Mouse (Mus musculus) embryonic facial prominence, embryonic 11.5 days (tissue): Measurements from ENCODE around the gene 1700021F05Rik. TPM values are rescaled to one million over a fixed set of nuclear protein-coding genes. Genes with fewer than 3 reads are reported as not detected.
"Not testable (repeated sequence)": the region's sequence is repeated elsewhere in the genome, so short reads cannot be mapped to it uniquely, and the experiment has no call there.

Source experiments
- ATAC-seq: fragments of 200-750 bp; cut with Nextera tagmentation; replicated peaks from 2 replicates; pipeline ENCODE4 v1.8.0; 2017; ENCODE audit warnings: low read depth; ENCODE audit not compliant: insufficient number of reproducible peaks, low FRiP score, low TSS enrichment
- DNase-seq: peaks from one replicate; pipeline ENCODE4 v3.0.0-alpha.2; 2015; ENCODE audit warnings: low spot score
- H3K27ac ChIP-seq: fragments of 300-500 bp; sonication (generic); replicated peaks from 2 replicates; pipeline ENCODE4 v1.5.1; 2014; ENCODE audit warnings: mild to moderate bottlenecking, low read depth, low read length, control low read depth
- H3K27me3 ChIP-seq: fragments of 300-500 bp; sonication (generic); 2 replicates; pipeline ENCODE4 v1.6.1; 2014; ENCODE audit warnings: mild to moderate bottlenecking, low read length, moderate library complexity, mixed read lengths; ENCODE audit not compliant: control insufficient read depth, insufficient read depth
- H3K36me3 ChIP-seq: fragments of 300-500 bp; sonication (generic); replicated peaks from 2 replicates; pipeline ENCODE4 v1.6.1; 2014; ENCODE audit warnings: low read depth, mild to moderate bottlenecking, low read length, moderate library complexity, mixed read lengths; ENCODE audit not compliant: control insufficient read depth, insufficient read depth
- H3K4me1 ChIP-seq: fragments of 300-500 bp; sonication (generic); 2 replicates; pipeline ENCODE4 v1.6.1; 2014; ENCODE audit warnings: low read length, mixed read lengths; ENCODE audit not compliant: control insufficient read depth, insufficient read depth
- H3K4me2 ChIP-seq: fragments of 300-500 bp; sonication (generic); 2 replicates; pipeline ENCODE4 v1.6.1; 2014; ENCODE audit warnings: low read depth, mild to moderate bottlenecking, control low read depth, low read length, moderate library complexity
- H3K4me3 ChIP-seq: fragments of 300-500 bp; sonication (generic); 2 replicates; pipeline ENCODE4 v1.5.1; 2014; ENCODE audit warnings: low read depth, low read length, control low read depth
- H3K9ac ChIP-seq: fragments of 300-500 bp; sonication (generic); replicated peaks from 2 replicates; pipeline ENCODE4 v1.6.1; 2014; ENCODE audit warnings: mild to moderate bottlenecking, control low read depth, low read length
- H3K9me3 ChIP-seq: fragments of 300-500 bp; sonication (generic); replicated peaks from 2 replicates; pipeline ENCODE4 v1.6.1; 2016; ENCODE audit warnings: mild to moderate bottlenecking, low read length, inconsistent platforms, mixed read lengths; ENCODE audit not compliant: control insufficient read depth
- WGBS: fragments of 180-500 bp; shearing (Covaris S2); extraction: QIAGEN DNeasy Blood & Tissue Kit; methylation state at CpG from one replicate; pipeline ENCODE4 v1.1.7; 2014; 5-methylcytosine and 5-hydroxymethylcytosine counted together
- polyA plus RNA-seq: library from polyadenylated mRNA; unstranded; fragments of >200 nt; fragmentation: Nextera tagmentation; extraction: Ambion mirVana; gene quantifications from 2 replicates; pipeline ENCODE4 v1.2.1, GENCODE M21; 2014

The 1700021F05Rik gene
- polyA plus RNA-seq, 1 experiment from 2014 or later, result 68.6 TPM

DNA sequence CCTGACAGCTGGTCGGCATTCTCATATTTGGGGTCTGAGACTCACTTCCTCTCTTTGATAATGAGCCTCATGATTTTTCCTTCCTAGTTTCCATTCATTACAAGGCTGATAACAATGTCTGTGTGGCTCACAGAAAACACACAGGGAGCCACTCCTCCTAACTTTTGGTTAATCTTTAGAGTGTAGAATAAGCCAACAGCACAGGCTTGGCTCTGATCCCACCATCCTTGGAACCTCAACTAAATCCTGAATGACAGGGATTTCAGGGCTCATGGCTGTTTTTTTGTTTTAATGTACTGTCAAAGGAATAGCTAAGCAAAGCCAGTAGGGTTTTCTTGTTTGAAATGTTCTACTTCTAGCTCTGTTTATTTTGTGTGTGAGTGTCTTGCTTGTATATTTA lies 6.4 kb downstream of the 1700021F05Rik start:
- H3K9me3 ChIP-seq, result no peaks in the 10 kb centered on the region
- no peaks in the 10 kb centered on the region for H3K4me1 ChIP-seq
- H3K9ac ChIP-seq, result no peak overlapping the region
- 93% methylated on average over 1 of the region's 1 CpGs for WGBS
- DNase-seq, result no peak
- no peak overlapping the region for H3K27ac ChIP-seq
- H3K4me2 ChIP-seq, result no peak overlapping the region
- no peaks in the 10 kb centered on the region for H3K27me3 ChIP-seq
- no peaks in the 10 kb centered on the region; the same call in 1 of the 2 replicates for H3K36me3 ChIP-seq
- no peak overlapping the region for H3K4me3 ChIP-seq
- ATAC-seq, result no peak

DNA sequence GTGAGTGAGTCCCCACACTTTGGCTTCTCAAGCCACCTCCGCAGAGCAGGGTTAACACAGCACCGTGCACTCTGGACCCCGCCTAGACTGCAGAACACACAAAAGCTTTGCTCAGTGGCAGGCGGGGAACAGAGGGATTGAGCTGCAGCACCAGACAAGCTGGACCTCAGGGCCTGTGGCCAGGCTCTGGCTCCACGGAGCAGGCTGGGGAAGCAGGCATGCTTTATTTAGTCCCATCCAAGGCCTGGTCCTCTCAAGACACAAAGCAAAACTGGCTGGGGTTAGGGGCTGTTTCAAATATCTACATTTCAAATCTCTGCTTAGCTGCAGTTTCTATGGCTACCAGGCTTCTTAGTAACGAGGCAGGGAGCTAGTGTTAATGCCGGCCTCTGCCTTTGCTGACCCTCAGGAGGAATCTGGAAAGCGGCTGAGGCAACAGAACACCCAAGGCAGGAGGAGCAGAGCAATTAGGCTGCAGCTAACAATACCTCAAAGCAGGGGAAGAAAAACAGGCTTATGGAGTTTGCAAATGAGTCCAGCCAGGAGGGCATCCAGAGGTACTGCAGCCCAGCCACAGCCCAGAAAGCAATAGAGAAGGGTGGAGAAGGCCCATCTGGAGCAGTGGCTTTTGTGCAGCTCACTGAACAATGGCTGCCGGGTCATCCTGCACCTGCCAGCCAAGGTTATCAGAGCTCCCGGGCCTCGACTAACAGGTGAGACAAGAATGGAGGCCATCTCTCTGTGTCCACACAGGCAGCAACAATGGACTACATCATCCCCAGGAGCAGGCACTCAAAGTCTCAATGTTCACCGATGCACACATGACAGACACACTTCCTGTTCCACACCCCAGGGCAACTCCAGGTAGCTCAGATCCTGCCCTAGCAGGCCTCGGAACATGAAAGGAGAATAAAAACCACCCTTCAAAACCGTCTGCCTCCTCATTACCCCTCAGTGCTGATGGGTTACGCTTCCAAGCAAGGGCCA lies 13.2 kb downstream of the 1700021F05Rik start:
- H3K4me2 ChIP-seq, result no peak overlapping the region
- no peaks in the 10 kb centered on the region for H3K4me1 ChIP-seq
- H3K27me3 ChIP-seq, result no peaks in the 10 kb centered on the region
- H3K27ac ChIP-seq, result 0 out of 2 replicates have a peak overlapping the region, but pooled peaks have one; percentile 36
- no peaks in the 10 kb centered on the region for H3K9me3 ChIP-seq
- no peak overlapping the region for H3K4me3 ChIP-seq
- DNase-seq (peak; percentile 60), ATAC-seq (peak; percentile 60; the same call in 1 of the 2 replicates)
- WGBS, result 48% methylated on average over 15 of the region's 15 CpGs
- no peaks in the 10 kb centered on the region; the same call in none of the 2 replicates for H3K36me3 ChIP-seq
- H3K9ac ChIP-seq, result peak overlapping the region; percentile 26; the same call in 1 of the 2 replicates

DNA sequence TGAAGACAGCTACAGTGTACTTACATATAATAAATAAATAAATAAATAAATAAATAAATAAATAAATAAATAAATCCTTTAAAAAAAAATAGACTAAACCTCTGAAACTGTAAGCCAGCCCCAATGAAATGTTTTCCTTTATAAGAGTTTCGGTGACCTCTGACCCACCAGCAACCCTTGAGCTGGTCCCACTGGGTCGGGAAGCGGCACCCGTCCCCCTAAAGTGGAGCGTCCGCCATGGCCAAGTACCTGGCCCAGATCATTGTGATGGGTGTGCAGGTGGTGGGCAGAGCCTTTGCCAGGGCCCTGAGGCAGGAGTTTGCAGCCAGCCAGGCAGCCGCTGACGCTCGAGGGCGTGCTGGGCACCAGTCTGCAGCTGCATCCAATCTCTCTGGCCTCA lies 16.9 kb downstream of the 1700021F05Rik start, which contains the start of gene Gm9803:
Gene Gm9803 (plus strand): TSS at position 154 of the 400 bp plus-strand sequence.
- 94% methylated on average over 10 of the region's 10 CpGs for WGBS
- not testable (repeated sequence) for H3K27me3 ChIP-seq, H3K9ac ChIP-seq, H3K9me3 ChIP-seq, ATAC-seq, H3K4me2 ChIP-seq, H3K27ac ChIP-seq, H3K4me1 ChIP-seq, H3K4me3 ChIP-seq, H3K36me3 ChIP-seq, DNase-seq

DNA sequence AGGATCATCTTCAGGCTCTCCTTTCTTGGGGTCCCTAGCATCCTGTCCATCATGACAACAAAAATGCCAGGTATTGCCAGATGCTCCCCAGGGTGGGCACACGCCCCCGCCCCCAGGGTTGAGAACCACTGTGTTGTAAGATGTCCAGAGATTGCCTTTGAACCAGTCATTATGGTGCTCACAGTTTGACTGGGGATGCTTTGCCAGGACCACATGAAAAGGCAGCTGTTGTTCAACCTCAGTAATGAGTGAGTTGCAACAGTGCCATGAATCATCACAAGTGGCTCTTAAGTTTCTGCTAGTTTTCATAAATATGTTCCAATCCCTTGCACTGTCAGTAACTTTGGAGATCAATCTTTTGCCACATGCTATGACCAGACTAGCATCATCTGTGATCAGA lies 20.8 kb downstream of the 1700021F05Rik start:
- WGBS, result 94% methylated on average over 2 of the region's 2 CpGs
- H3K27me3 ChIP-seq, result no peaks in the 10 kb centered on the region
- DNase-seq (no peak), ATAC-seq (no peak)
- H3K4me3 ChIP-seq, result no peak overlapping the region
- no peaks in the 10 kb centered on the region for H3K9me3 ChIP-seq
- H3K4me2 ChIP-seq, result no peak overlapping the region
- no peaks in the 10 kb centered on the region for H3K4me1 ChIP-seq
- no peak overlapping the region for H3K27ac ChIP-seq
- H3K36me3 ChIP-seq, result no peaks in the 10 kb centered on the region; the same call in 1 of the 2 replicates
- no peak overlapping the region for H3K9ac ChIP-seq

DNA sequence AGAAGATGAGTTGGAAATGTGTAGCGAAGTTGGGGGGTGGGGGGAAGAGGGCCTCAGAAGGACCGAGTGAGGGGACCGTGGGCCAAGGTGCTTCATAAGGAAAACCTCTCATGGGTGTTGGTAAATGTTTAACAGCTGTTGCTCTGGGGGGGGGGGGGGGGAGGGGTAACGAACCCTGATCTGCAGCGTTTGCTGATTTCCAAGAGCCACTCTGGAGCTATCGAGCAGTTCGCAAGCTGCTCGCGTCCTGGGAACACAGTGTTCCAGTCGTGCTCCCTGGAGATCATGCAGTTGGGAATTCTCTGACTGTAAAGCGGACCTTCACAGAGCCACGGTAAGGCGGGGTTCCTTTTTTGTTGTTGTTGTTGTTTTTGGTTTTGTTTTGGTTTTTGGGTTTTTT lies 22.4 kb downstream of the 1700021F05Rik start:
- 82% methylated on average over 12 of the region's 13 CpGs for WGBS
- Histone ChIP-seq H3K4me2 (no peak overlapping the region), H3K9ac (no peak overlapping the region), H3K9me3 (no peaks in the 10 kb centered on the region), H3K4me1 (no peaks in the 10 kb centered on the region), H3K36me3 (no peaks in the 10 kb centered on the region; the same call in 1 of the 2 replicates), H3K27ac (no peak overlapping the region), H3K27me3 (no peaks in the 10 kb centered on the region), H3K4me3 (no peak overlapping the region)
- DNase-seq (no peak), ATAC-seq (no peak)

DNA sequence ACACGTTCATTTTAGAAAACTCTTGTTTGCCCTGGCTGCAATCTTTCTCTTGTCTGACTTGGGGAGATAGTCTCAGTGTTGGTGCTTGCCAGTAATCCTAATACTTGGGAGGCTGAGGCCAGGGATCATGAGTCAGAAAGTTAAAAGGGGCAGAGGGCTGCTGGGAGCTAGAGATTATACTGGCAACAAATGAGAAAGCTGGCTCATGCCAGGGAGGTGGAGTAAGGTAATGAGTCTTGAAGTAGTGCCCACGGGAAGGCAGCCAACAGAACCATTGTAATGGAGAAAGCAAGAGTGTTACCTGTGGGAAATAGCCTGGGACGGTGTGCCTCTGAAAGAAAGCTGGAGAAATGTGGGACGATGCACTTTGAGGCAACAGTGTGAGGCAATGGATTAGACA lies 23.0 kb downstream of the 1700021F05Rik start:
- H3K4me3 ChIP-seq, result no peak overlapping the region
- no peaks in the 10 kb centered on the region for H3K27me3 ChIP-seq
- DNase-seq, result no peak
- no peaks in the 10 kb centered on the region for H3K9me3 ChIP-seq
- H3K9ac ChIP-seq, result no peak overlapping the region
- H3K27ac ChIP-seq, result no peak overlapping the region
- H3K4me1 ChIP-seq, result no peaks in the 10 kb centered on the region
- no peak overlapping the region for H3K4me2 ChIP-seq
- ATAC-seq, result no peak
- H3K36me3 ChIP-seq, result peaks cover 3% of the 10 kb centered on the region
- WGBS, result 73% methylated on average over 4 of the region's 4 CpGs

DNA sequence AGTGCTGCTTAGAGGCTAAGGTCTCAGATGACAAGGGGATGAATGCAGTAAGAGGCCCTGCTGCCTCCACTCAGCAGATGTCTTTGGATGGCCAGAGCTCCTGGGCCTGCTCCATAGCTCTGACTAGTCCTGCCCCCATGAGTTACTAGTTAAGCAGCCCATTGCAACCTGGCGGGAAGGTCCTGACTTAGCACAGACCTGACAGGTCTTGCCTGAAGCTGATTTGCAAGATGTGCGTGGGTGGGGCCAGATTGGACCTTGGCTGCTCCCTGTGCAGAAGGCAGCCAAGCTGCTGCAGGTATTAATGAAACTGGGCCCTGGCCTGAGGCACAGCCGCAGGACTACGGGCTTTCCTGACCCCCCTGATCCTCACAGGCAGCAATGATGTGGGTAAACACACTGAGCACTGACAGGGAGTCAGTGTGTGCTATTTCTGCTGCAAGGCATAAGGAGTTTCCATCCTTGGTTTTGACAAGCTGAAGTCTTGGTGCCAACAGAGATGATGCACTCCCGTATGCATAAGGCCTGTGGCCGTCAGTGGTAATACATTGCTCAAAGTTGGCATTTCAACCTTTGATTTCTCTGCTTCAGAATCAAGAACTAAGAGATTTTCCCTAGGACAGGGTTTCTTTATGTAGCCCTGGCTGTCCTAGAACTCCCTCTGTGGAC lies 23.7 kb downstream of the 1700021F05Rik start:
- Histone ChIP-seq H3K27ac (no peak overlapping the region), H3K4me3 (no peak overlapping the region), H3K9me3 (no peaks in the 10 kb centered on the region), H3K4me1 (no peaks in the 10 kb centered on the region), H3K4me2 (no peak overlapping the region), H3K9ac (no peak overlapping the region), H3K36me3 (peaks cover 4% of the 10 kb centered on the region), H3K27me3 (no peaks in the 10 kb centered on the region)
- 0 out of 2 replicates have a peak, but pooled peaks have one; percentile 18 for ATAC-seq
- 72% methylated on average over 6 of the region's 6 CpGs for WGBS
- no peak for DNase-seq
